Mouse (Mus musculus): ENCODE measurements around the gene Ddr2.

The Ddr2 gene

DNA sequence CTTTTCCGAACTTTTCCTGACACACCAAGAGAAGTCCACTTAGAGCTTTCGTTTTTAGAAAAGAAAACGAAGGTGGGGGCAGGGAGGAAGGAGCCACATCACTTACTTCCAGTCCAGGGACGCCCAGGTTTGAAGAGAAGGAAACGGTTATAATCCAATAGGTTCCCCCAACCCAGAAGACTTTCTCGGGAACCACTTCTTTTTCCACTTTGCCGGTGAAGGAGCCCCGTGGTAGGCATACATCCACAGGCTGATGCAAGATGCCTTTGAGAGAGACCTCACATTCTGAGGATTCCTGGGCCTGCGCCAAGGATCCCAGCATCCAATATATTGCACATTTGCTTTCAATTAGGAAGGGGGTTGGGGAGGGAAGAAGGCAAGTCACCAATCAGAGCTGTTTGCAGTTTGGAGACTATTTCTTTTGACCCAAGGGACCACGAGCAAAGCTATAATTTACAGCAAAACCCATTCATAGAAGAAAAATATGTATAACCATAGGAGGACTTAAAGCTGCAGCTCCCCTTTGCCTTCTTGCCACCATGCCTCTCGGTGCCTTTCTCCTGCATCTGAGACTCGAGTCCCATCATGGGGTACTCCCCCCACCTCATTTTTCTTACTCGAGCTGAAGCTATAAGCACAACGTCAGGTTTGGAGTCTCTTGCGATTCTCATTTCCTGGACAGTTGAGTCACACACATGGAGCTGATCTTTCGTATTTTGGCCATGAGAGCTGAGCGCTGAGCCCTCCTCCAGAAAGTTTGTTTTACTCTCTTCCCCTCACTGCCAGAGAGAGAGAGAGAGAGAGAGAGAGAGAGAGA is at the start of gene Ddr2:
TSS of gene Ddr2 (minus strand) at position 247 of the 817 bp plus-strand sequence.
- DNase-seq (ENCODE audit: low read depth, low spot score), result peak; percentile 85

DNA sequence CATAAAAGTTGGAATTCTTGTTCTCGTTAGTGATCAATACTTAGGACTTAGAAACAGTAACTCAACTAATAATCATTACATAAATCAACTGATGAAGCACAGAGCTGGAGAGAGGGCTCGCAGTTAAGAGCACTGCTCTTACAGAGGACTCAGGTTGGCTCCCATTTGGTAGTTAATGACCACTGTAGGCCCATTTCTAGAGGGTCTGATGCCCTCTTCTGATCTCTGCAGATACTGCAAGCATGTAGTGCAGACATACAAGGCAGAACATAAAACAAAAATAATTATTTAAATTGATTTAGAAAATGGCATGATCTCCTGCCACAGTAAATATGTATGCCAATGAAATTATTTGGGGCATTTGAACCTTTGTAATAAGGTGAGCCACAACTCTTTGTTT is 49.1 kb upstream of the Ddr2 start:
- no peak for DNase-seq (ENCODE audit: low read depth, low spot score)

DNA sequence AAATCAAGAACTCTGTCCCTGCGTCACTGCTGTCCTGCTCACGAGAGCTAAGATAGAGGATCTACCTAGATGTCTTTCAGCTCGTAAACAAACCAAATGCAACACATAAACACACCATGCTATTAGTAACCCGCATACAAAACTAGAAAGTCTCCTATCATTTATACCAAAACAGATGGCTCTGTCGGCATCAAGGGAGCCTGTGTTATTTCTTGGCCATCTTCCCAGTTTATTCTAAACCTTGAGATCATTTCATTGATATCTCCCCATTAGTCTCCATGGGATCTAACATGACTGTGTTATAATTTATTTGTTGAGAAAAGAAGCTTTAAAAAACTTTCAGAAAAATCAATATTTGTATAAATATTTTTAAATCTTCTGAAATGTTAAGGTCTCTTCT is 45.2 kb upstream of the Ddr2 start:
- DNase-seq (ENCODE audit: low read depth, low spot score), result no peak

DNA sequence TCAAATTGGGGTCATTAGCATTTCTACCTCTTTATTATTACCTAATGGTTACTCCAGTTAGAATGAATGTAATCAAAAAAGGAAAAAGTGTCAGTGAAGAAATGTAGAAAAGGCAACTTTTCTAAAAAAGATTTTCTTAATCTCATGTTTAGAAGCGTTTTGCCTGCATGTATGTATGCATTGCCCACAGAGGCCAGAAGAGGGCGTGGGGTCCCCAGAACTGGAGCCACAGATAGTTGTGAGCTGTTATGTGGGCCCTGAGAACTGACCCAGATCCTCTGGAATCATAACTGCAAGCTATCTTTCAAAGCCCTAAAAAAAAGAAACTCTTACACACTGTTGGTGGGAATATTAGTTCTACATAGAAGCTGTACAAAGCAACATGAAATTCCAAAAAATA is 44.7 kb upstream of the Ddr2 start:
- DNase-seq (ENCODE audit: low read depth, low spot score), result no peak

DNA sequence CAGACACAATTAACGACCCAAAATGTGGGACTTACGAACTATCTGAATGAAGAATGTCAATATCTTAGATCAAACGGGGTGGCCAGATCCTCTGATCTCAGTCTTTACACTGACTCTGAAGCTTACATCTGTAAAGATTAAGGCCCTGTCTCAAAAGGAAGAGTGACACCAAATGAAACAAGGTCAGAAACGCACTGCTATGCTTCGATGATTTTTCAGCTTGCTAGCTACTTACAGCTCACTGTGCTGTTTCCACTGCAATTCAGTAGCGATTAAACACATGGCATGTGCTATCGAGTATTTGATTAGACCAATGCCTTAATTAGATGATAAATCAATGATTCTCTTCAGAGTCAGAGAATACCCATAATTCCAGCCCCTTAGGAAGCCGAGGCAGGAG is 43.4 kb upstream of the Ddr2 start:
- DNase-seq (ENCODE audit: low read depth, low spot score), result no peak

DNA sequence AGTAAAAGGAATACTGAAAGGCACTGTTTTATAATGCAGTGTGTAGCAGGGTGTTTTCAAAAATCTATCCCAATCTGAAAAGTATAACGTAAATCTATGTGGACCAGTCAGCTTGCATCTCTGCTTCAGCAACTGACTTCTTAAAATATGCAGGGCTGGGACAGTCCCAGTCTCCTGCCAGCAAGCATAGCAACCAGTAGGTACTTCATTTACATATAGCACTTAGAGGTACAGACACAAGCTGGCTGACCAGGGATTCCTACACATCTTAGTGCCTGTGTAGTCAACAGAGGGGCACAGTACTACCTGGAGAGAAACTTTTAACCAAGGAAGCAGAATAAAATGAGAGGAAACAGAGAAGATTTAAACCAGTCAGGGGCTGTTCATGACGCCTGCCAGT is 42.0 kb upstream of the Ddr2 start:
- no peak for DNase-seq (ENCODE audit: low read depth, low spot score)

DNA sequence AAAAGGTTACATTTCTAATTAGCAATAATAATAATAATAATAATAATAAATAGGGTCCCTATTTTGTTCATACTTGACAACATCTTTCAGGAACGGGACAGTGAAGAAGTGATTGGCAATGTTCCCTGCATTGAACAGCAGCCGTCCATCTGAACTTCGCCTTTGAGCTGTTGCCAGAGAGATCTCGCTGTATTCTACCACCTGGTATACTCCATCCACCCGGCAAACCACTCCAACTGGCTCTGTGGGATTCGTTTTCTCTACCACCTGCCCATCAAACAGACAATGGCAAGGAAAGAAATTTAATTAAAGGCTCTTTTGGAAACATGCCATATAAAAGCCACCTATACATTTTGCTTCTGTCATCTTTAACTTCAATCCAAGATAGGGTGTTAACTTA is 40.3 kb upstream of the Ddr2 start:
- DNase-seq (ENCODE audit: low read depth, low spot score), result no peak

DNA sequence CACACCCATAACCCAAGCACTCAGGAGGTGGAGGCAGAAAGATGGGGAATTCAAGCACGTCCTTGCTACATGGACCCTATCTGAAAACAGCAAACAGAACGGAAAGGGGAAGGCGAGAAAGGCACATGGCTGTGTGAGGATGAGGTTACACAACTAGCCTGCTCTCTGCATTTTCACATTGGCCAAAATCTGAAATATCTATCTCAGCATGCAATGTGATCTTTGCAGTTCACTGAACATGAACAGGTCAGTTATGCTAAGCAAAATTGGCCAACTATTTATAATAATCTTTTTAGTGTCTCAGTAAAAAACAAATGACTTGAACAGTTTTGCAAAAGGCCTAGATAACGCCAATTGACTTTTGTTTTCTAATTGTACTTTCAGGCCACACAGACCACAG is 39.2 kb upstream of the Ddr2 start:
- DNase-seq (ENCODE audit: low read depth, low spot score), result no peak

DNA sequence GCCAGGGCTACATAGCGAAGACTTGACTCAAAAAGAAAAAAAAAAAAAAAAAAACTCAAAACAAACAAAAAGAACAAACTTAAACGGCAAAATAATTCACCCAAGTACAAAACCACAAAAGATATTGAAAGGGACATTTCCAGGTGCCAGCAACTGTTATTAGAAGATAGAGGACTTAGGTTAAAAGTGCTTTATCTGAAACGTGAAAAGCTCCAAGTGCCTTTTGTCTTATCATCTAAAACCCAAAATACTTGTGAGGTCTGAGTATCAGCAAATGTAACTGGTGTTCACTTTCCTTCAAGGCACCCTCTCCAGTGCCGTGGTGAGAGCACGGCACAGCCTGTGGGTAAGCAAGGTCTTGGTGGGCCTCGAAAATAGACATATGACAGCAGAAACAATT is 38.0 kb upstream of the Ddr2 start:
- no peak for DNase-seq (ENCODE audit: low read depth, low spot score)

DNA sequence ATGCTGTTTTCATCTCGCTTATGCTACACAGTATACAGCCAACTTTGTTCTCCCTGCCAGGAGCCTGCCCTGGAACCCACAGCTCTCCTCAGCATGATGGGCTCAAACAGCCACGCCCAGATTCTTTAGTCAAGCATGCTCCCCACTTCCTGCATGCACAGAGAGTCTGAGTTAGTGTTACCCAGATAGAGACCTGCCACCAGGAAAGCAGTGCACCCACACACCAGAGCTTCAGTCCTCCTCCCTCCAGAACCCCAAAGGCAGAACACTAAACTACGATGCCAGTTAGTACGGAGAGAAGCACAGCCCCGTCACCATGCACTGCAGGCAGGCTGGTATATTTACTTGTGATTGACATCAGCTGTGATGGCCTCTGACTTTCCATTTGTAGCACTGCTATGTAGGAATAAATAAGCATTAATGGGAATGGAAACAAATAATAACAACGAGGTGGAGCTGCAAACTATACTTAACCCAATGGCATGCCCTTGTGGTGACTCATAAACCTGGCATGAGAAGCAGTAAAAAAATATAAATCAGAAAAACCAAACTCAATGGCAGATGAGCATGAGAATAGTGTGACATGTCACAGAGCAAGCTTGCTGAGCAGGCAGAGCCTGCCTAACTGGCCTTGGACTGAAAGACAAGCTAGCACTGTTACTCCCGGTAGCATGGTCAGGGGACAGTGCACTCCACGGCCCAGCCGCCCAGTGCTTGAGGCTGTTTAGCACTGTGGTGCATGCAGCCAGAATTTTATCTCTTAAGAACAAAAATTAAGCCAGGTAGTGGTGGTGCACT is 37.3 kb upstream of the Ddr2 start:
- no peak for DNase-seq (ENCODE audit: low read depth, low spot score)

DNA sequence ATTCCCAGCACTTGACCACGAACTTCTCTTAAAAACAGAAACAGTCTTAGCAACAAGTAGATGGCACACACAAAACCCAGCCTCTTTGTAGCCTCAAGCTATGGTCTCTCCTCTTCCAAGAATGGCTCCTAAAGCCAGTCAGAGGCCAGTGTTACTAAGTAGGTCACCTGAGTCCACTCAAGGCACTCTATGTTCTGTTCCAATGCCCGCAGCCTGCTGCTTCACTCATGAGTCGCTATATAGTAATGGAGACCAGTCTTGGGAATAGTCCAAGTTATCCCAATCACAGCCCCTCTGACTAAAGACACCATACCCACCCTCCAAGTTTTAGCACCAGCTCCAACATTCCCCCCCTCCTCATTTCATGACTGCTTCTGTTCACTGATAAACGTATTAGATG is 35.0 kb upstream of the Ddr2 start:
- no peak for DNase-seq (ENCODE audit: low read depth, low spot score)

DNA sequence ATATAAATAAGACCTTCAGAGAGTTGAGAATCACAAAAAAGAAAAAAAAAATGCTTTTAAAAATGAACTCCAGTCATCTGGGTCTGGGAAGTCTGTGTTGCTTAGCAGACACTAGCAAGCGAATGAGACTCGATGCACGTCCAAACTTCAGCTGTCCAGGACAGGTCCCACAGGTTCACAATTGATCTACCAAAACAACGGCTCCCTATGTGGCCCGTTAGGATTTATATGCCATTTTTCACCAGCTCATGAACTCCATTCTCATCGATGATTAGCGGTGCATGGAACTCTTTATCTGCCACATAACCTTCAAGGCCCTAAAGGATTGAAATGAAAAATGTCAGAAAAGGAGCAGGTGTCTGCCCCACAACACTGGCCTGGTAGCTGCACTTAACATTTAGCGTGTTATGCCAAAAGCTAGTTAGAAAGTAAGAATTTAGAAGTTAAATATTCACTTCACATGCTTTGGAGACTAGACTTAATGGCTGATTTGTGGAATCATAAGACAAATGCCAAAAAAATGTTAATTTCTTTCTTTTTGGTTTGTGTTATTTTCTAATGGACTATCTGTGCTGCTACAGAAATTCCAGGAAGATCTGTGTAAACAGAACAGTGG is 31.8 kb upstream of the Ddr2 start:
- DNase-seq (ENCODE audit: low read depth, low spot score), result no peak

DNA sequence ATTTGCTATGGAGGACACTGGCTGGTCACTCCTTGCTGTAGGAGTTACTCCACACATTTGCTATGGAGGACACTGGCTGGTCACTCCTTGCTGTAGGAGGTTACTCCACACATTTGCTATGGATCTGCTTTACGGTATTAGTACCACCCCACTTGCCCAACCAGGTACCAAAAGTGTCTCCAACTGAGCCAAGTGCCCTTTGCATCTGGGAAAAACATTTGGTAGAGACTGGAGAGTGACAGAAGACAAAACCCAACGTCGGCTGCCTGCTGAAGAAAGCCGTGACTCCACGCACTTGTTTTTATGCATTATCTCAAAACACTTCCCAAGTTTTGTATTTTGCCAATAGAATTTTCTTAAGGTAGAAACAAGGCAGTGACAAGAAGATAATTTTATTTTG is 31.1 kb upstream of the Ddr2 start:
- no peak for DNase-seq (ENCODE audit: low read depth, low spot score)

DNA sequence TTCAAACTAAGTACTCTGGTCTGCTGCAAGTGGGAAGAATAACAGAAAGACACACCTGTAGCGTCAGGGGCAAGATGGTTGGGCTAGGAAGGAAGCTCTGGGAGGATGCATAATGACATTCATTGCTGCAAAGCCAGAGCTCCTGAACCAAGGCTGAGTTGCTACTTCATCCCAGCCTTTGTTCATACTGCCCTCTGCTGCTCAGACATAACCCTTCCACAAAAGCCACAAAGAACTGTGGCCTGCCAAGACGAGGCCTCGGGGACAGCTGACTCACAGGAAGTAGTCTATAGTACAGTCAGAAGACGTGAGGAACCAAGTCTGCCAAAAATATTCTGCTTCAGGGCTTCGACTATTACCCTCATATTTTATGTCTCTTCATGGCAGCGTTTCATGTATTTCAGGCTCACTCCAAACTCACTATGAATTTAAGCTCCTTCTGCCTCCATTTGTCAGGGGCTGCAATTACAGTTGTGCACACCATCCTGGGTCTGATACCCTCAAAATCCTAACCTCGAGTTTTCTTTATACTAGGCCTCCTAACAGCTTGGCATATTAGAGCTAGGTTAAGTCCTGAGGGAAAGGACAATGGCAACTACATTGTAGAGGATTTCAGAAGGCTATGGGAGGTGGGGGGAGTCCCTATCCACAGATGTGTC is 25.9 kb upstream of the Ddr2 start:
- DNase-seq (ENCODE audit: low read depth, low spot score), result peak; percentile 77

DNA sequence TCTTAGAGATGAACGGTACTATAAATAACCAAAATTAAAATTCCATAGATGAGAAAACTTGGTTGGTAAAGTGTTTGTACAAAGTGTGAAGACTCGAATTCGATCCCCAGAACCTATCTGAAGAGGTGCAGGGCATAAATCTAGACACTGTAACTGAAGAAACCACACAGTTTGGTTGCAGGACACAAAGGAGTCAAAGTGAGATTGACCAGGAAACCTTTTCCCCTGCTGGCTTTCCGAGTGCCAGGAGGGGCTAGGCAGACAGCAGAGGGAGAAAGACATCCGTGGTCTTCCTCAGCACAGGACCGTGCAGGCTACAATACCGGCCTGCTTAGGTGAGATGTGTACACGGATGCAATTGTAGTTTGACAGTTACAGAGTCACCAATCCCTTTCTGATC is 23.7 kb upstream of the Ddr2 start:
- no peak for DNase-seq (ENCODE audit: low read depth, low spot score)

DNA sequence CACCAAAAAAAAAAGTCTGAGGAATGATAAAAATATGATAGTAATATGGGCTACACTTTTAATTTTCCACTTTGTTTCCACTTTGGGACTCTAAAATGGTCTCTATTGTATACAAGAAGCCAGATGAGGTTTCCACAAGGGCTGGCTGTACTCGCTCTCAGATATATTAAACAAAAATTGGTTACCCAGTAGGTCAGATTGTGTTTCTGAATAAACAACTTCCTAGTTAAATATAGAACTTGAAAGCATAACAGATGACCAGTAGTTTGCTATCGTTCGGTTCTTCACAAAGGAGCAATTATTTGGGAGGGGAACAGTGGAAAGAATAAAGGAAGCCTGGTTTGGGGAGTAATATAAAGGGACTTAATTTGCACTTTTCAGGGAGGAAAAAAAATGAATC is 20.4 kb upstream of the Ddr2 start:
- no peak for DNase-seq (ENCODE audit: low read depth, low spot score)

DNA sequence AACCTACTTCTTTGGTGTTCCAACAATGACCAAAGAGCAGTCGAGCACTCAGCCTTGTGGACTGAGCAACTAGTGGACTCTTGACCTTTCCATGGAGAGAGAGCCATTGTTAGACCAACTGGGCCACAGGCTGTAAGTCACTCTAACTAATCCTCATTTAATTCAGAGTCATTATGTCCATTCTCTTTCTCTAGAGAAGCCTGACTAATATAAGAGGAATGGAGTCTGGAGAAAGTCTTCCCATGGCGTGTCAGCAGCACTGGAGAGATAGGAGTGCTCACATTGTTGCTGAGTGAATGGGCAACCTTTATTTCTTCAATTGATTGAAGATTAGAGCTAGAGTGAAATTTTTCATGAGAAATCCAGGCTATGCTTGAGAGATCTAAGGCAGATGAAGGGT is 14.1 kb upstream of the Ddr2 start:
- DNase-seq (ENCODE audit: low read depth, low spot score), result no peak

DNA sequence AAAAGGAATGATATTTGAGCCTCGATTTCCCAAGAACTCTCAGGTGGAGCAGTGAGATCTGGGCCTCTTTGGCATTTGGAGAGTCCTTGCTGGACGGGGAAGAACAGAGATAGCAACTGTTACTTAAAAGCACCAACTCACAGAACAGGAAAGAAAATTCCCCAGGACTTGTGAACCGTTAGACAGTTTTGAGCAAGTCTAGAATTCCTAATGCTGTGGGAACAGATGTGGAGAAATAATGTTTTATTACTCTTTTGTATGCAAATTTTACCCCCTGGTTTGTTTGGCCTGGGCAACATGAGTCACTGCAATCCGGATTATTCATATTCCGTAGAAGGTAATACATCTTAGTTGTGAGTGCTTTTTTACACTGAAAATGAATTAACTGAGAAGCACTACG is 3.1 kb upstream of the Ddr2 start:
- DNase-seq (ENCODE audit: low read depth, low spot score), result no peak

DNA sequence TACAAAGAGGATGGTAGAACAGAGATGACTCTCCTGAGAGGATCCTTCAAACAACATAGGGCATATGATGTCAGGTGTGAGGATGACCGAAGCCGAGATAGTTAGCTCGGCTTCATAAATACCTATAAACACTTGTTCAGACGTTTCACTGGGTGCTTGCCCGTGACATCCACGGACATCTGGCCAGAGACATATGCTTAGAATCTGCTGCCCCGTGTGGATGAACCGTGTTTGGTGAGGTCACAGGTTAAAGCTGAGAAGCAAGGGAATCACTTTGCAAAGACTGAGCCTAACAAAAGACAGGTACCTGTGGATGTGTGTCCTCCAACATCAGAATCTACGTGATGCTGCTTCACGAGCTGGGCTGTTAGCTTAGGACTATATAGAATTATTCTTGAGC is 1.7 kb upstream of the Ddr2 start:
- DNase-seq (ENCODE audit: low read depth, low spot score), result no peak

DNA sequence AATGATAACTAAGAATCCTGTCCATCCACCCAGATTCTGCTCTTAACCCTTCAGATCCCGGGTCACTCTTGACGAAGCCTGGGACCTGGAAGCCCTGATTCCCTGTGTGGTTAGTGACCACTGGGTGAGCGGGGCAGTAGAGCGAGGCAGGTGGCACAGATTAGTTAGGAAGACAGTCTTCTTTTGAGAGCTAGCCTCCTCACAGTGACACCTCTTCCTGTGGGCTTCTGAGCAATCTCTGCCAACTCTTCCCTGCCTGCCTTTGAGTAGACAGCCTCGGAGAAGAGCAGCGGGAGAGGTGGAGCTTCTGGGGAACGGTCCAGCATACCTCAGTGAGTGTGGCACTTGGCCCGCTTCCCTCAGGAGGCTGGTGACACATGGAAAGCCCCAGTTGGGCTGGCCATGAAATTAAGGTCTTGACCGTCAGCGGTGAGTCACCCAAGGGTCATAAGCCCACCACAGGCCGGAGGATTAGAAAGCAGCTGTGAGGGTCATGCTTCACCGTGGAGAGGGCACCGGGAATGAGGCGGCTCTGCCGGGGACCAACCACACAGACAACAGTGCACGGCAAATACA is 1.2 kb upstream of the Ddr2 start:
- no peak for DNase-seq (ENCODE audit: low read depth, low spot score)

DNA sequence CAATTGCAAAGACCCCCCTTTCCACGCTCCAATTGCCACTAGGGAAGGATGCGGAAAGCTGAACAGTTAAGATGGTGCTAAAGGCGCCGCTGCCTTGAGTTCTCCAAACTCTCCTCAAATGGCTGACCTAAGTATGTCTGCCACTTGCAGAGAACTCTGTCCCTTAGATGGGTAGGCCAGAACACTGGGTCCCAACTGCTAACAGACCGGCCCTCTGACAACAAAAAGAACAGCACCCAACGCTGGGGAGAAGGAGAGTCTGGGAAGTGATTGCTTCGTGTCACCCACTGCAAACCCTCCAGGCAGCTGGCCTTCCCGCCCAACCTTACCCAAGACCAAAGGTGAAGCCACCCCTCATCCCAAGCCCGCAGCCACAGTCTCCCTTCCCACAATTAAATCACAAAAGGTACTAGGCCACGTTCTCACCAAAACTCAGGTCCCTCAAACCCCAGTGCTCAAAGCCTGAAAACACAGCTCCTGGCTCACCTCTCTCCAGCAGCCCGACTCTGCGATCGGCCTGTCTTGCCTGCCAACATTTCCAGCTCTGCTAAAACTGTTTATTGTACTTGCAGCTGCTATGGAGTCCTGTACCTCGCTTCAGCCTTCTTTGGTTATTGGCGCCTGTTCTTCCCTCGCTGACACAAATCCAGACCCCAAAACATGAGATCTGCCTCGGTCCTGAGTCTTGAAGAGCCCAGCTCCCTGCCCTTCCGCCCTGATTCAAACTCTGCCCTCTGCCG is 616 bp downstream of the Ddr2 start:
- DNase-seq (ENCODE audit: low read depth, low spot score), result no peak

Data from mesoderm, embryonic 11.5 days (tissue).